Mouse (Mus musculus) cerebral cortex, adult 2 months (tissue): ENCODE measurements around the gene Pik3cd.

Source experiments
- WGBS: fragments of 180-500 bp; shearing (Covaris S2); methylation state at CpG from one replicate; pipeline ENCODE4 v1.1.7; 2018; 5-methylcytosine and 5-hydroxymethylcytosine counted together

Pik3cd gene

DNA sequence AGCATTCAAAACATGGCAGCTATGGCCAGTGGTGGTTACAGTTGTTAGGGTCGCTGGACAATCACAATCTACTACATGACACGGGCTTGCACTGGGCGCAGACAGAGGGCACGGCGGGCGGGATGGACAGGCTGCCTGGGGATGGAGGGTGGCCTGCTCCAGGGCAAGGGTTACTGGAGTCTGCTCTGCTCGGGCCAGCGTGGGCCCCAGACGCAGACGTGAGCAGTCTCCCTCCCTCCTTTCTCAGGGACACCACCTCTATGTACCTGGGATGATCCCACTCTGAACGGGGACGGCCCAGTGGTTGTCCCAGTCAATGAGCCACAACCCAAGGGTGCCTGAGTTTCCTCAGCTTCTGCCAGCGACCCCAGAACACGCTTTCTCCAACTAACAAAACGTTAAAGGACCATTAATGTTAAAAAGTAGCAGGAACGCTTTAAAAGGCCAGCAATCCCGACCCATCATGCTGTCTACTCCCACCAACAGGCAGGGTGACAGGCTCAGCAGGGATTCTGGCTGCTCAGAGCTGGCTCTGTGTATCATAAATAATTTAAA is 22.6 kb upstream of the Pik3cd start:
- WGBS: 89% methylated on average over 17 of the region's 17 CpGs

DNA sequence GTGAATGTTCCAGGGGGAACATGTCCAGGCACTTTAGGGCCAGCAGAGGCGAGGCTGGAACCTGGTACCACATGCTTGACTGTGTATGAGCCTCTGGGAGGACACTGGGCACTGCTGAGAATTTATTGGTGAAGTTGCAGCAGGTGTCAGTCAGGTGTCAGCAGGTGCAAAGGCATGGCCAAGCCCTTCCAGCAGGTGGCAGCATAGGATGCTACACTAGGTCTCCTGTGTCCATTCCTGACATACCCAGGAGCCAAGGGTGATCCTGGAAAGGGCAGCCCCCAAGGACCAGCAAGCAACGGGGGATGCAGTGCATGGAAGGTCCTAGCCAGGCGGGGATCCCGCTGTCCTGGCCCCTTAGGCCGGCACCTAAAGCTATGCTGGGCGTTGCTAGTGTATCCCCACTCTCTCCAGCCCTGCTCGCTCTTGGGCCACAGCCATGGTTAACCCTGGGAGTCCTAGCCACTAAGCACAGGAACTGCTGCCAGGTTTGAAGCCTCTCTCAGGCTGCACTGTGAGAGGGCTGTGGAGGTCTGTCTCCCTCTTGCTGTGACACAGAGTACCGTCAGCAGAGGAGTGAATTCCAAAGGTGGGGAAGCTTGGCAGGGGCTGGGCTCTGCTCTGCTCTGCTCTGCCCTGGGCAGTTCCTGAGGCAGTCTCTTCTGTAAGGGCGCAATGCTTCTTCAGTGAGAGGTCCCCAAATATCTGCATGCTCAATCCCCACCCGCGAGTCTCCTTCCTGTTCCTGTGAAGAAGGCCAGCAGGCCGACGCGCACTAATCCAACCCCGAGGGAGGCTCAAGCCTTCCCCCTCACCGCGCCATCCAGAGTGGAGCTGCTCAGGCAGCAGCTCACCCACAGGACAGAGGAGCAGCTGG is 21.7 kb upstream of the Pik3cd start:
- WGBS: 53% methylated on average over 17 of the region's 17 CpGs

DNA sequence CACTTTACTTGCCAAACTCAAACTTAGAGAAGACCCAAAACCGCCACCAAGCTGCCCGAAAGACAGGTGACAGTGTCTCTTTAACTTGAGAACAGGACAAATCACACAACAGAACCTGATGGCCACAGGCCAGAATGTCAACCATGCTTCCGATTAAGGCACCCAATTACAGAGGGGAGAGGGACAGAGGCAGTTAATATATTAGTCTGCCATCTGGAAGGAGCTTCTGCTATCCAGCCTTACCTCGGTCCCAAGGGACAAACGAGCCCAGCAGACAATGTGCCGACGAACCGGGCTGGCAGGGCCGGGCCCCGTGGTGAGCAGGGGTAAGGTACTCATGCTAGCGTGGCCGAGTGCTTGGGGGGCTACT is 20.6 kb upstream of the Pik3cd start:
- 83% methylated on average over 12 of the region's 12 CpGs for WGBS

DNA sequence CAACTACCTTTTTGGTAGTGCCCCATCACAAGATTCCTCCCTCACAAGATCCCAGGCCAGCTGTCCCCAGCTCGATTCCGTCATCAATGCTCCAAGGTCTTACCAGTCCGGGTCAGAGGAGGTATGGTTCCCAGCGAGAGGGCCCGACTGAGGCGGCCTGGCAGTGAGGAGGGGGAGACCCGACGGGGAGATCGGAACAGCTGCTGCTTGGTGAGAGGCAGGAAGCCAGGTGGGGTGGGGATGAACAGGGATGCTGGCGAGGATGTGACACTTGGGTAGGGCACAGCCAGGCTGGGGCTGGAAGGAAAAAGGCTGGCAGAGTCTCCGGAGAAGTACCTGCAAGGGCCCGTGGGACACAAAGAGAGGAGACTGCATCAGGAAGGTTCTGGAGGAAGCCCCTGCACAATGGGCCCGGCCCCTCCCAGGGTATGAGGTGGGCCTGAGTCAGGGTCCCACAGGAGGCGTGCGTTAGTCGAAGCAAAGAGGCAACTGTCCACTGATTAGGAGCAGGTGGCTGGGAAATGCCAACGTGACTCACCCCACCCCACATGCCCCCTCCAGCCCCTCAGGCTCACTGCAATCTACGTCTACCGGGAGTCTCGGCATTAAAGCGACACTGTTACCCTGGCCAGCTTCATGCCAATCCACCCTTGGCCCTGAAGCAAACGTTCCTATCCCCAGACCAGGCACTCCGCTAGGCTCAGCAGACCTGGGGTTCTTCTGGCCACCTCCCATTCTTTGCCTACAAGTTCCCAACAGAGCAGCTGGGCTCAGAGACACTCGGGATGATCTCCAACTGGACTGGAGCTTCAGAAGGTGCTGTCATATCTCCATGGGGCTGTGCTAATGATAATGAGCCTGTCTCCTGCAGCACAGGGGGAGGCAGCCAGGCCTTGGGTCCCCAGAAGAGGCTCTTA is 20.0 kb upstream of the Pik3cd start:
- 82% methylated on average over 24 of the region's 24 CpGs for WGBS

DNA sequence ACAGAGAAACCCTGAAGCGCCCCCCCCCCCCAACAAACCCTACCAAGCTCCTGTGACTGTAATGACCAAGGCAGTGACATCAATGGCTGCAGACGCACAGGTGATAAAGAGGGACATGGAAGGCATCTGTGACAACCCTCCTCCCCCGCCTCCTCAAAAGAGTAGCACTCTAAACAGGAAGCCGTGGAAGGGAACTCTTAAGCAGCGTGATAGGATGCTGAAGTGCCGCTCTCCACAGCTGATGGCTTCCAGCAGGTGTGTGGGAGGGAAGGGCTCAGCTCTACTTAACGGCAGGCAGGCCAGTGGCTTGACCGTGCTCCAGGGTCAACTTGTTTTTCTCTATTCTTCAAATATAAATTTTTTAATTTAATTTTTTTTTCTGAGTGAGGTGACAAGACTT is 18.8 kb upstream of the Pik3cd start:
- WGBS: 69% methylated on average over 8 of the region's 8 CpGs

DNA sequence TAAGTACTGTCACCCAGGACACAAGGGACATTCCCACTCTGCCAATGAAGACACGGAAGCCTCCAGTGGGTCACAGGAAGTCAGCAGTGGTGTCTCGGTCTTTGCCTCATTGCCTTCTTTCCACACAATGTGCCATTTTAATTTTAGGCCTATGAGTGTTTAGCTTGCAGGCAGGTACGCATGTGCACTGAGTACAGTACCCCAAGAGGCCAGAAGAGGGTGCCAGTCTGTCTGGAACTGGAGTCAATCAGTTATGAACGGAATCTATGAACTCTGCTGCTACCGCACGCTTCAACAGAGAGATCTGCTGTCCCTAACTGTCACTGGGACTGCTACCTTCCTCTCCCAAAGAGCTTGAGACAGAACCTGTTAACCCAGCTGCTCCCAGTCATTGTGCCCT is 17.3 kb upstream of the Pik3cd start:
- WGBS: 59% methylated on average over 6 of the region's 6 CpGs

DNA sequence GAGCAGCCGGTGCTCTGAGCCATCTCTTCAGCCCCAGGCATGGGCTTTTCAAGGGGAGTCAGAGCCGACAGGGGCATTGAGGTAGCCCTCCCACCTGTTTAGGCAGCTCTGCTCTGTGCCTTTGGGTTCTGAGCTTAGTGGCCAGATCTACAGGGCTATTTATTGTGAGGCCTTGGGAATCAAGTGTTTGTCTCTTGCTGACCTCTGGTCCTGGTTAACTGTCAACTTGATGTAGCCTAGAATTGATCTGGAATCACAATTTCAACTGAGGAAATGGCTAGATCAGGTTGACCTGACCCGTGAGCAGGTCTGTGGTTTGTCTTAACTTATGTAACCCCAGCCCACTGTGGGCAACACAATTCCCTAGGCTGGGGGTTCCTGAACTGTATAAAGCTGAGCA is 12.2 kb upstream of the Pik3cd start:
- WGBS: 90% methylated on average over 3 of the region's 3 CpGs

DNA sequence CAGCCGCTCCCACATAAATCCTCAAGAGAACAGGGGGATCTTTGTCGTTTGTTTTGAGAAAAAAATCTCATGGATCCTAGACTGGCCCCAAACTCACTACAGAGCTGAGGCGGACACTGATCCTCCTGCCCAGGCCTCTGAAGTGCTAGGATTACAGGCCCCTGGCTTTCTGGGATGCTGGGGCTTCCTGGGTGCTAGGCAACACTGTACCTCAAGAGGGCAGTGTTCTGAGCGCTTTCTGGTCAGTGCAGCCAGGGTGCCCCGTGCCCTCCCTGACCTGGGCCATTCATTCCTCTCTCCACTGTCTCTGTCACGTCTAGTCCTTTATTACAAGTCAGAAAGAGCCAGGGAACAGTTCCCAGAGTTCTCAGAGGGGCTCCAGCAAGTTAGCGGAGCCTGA is 9.6 kb upstream of the Pik3cd start:
- 41% methylated on average over 7 of the region's 7 CpGs for WGBS

DNA sequence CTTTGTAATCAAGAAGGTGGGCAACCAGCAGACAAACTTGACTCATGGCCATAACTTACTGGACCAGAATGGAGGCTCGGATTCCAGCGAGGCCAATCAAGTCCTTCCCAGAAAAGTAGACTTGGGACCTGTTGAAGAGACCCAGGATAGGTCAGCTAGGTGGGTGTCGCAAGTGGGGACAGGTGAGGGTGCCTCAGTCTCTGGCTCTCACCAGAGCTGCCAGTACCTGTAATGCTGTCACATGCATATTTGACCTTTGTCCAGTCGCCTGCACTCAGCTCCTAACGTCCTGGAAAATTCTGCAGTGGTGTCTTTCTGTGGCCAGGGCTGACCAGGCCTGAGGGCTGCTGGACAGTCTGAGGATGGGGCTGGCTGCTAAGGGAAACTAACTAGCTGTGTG is 9.1 kb upstream of the Pik3cd start:
- WGBS: 97% methylated on average over 5 of the region's 5 CpGs

DNA sequence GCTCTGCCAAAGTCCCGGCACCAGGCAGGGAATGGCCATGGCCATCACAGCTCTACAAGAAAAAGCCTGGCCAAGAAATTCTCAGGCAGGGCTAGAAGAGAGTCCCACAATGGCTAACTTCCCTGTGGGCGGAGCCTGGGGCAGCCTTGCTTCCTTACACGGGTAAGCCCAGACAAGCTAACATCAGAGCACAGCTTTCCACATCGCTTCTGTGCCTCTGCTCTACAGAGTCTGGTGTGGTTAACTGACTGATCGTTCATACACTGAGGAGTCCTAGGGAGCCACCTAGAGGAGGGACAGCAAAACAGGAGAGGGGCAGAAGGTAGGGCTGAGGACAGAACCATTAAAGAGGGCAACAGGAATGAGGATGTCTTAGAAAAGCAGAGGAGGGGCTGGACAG is 8.1 kb upstream of the Pik3cd start:
- 21% methylated on average over 5 of the region's 5 CpGs for WGBS

DNA sequence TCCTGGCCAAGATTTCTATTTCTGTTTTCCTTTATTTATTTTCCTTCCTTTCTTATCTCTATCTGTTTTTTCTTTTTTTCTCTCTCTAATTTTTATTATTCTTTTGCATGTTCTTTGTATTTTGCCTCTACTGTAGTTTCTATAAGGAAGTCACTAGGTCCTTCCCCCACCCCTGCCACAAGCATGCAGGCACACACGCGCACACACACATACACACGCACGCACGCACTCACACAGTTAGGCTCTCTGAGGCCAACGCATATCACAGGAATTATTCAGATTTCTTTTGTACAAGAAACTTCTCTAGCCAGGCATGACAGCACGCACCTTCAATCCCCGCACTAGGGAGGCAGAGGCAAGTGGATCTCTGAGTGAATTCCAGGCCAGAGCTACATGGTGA is 3.6 kb upstream of the Pik3cd start:
- 90% methylated on average over 8 of the region's 8 CpGs for WGBS

DNA sequence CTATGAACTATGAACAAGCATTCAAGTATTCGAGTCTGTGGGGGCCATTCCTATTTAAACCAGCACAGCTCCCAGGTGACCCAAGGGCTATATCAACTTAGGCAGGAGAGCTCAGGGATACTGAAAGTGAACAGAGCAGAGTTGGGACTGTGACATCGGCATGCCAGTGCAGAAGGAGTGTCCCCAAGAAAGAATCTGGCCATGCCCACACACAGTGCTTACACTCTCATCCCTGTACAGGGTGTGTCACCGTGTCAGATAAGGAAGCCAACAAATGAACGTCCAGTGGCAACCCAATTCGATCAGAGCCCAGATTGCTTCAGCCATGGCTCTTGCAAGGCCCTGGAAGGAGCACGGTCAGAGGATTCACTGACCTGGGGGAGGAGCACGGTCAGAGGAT is 2.9 kb upstream of the Pik3cd start:
- 80% methylated on average over 7 of the region's 7 CpGs for WGBS

DNA sequence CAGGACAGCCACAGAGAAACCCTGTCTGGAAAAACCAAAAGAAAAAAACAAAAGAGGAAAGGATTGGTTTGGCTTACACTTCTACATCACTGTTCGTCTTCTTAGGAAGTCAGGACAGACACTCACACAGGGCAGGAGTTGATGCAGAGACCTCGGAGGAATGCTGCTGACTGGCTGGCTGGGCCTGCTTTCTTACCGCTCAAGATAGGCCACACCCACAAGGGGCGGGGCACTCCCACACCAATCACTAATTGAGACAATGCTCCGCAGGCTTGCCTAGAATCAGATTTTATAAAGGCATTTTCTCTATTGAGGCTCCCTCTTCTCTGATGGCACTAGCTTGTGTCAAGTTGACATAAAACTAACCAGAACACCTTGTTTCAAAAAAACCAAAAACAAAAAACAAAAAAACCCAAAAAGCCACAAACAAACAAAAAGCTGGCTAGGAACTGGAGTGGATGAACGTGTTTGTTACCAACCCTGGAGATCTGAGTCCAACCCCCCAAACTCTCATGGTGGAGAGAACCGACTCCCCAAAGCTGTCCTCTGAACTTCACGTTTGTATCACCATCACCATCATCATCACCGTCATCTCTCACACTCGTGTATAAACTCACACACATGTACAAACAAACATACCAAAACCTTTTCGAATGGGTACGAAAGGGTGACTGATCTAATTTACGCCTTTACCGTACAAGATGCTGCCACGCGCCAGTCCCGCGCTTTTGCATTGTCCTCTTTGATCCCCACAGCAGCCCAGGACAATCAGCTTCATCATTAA is 753 bp downstream of the Pik3cd start:
- WGBS: 78% methylated on average over 18 of the region's 18 CpGs

DNA sequence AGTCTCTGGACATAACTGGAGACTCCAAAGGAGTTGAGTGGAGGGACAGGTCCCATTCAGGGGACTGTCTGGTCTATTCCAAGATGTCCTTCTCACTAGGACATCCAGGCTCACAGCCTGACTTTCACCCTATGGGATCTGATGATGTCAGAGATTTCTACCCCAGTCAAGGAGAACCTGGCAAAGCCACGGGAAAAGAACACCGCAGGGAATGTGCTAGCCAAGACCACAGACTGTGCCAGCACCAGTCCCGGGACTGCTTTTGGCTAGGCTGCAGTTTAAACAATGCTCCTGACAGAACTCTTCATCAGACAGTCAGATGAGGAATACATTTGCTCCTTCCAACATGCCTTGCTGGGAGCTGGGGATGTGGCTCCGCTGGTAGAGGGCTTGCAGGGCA is 2.4 kb downstream of the Pik3cd start:
- 68% methylated on average over 4 of the region's 4 CpGs for WGBS

DNA sequence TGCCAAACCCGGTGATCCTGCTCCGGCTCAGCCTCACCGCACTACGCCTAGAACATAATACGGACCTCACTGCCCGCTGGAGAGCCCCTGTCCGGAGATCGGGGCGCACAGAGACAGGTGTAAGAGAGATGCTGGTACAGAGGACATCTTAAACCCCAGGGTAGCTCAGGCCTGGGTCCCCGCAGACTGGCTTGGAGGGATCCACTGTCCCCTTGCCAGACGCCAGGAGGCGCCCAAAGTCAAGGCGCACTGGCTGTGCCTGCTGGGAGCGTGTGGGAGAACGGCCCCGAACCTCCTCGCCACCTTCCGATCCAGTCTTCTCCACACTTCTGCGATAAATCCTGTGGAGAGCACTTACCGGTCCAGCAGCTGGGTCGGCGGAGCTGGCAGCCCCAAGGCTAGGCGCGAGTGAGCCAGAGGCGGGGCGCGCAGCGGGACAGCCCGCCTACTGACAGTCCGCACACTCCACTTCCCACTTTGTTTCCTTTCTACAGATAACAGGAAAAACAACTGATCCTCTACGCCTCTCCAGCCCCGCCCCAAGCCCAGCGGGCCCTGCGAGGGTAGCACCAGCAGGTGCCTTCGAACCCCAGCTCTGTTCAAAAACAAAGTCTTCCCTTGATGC is 4.1 kb downstream of the Pik3cd start:
- 6% methylated on average over 35 of the region's 35 CpGs for WGBS

DNA sequence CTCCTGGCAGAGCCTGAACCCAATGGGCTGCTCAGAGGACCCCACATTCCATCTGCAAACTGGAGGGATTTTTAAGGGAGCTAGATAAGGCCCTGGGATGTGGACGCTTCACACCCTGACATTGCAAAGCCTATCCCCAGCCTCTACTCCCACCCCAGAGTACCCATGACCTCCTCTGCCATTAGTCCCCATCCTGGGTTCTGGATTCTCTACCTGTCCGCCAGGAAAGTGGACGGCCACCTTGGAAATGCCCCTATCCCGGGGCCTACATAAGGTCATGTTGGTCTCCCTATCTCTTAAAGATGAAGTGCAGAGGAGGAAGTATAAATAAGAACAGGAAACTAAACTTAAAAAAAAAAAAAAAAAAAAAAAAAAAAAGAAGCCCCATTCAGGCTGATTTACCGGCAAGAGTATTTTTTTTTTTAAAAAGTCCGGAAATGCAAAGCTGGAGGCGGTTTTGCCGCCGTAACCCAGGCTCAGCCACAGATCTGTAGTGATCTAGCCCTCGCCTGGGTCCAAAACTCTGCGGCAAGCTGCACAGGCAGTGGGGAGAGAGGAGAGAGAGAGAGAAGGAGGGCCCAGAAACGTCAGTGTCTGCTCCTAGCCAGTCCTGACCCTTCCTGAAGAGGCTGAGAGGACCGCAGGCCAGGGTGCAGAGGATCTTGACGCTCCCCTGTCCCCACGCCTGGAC is 4.7 kb downstream of the Pik3cd start:
- WGBS: 34% methylated on average over 15 of the region's 15 CpGs

DNA sequence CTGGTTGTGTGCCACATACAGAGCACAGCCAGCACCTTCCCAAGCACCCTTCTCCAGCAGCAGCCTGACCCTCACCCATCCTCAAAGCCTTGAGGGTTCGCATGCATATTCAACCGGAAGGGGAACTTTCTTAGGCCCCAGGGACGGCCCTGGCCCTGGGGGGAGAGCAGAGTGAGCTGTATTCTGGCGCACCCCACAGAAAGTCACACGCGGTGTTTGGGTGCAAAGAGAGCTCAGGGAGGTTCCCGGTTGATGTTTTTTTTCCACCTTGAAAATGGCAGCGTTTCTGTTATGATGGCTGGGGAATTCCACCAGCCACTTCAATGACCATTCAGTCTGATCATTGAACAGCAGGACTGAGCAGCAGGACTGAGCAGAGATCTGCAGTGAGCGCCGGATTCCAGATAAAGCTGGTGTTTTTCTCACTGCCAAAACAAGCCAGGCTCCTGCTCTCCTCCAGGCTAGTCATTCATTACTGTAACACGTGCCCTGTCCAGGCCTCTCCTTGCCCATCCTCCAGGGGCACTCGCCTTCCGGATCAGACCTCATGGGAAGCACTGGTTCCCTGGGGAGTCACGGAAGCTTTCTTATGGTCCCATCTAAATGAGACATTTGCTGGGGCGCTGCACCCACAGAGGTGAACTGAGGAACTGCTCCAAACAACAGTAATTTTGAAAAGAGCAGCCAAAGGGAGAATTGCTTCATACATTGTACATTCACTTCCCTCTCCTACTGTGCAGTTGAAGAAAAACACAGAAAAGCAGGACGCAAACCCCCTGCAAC is 6.0 kb downstream of the Pik3cd start:
- 47% methylated on average over 16 of the region's 16 CpGs for WGBS

DNA sequence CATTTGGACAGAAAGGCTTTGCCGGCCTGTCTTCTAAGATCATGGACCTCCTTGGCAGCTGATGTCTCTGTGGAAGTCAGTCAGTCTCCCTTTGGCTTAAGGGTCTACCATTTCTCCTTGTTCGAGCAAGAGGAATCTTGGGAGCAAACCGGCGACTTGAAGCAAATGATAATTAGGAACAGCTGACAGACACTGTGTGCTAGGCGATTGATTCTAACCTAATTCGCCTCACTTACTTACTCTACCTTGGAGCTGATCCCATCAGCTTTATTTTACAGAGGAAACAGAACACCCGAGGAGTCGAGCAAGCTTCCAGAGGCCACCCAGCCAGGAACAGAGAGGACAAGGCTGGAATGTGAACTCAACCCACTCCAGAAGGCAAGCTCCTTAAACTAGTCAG is 11.0 kb downstream of the Pik3cd start:
- 67% methylated on average over 8 of the region's 8 CpGs for WGBS

DNA sequence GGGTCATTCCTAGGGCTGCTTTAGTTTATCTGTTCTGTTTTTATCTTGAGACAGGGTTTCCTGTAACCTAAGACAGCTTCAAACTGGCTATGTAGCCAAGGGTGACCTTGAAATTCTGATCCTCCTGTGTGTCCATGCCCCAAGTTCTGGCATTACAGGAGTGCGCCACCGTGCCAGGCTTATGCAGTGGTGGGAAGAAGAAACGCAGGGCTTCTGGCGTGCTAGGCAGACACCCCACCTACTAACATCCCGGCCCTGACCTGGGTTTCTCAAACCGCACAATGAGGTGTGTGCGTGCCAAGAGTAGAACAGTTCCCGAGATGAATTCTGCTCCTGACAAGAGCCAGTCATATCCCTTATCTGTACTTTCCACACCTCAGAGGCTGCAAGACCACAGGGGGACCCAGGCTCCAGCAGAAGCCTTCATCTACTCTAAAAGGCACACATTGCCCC is 11.5 kb downstream of the Pik3cd start:
- WGBS: 88% methylated on average over 8 of the region's 8 CpGs
